Mouse (Mus musculus) embryonic facial prominence, embryonic 15.5 days (tissue): ENCODE measurements around the gene Tiam1. TPM values are rescaled to one million over a fixed set of nuclear protein-coding genes. Genes with fewer than 3 reads are reported as not detected.

Experiments
- ATAC-seq: fragments of 200-750 bp; cut with Nextera tagmentation; 2 replicates; pipeline ENCODE4 v1.8.0; 2017; ENCODE audit warnings: low read depth, moderate TSS enrichment; ENCODE audit not compliant: insufficient number of reproducible peaks, low FRiP score, low TSS enrichment
- H3K27ac ChIP-seq: fragments of 300-500 bp; sonication (generic); replicated peaks from 2 replicates; pipeline ENCODE4 v1.5.1; 2015; ENCODE audit warnings: mild to moderate bottlenecking, inconsistent platforms
- H3K27me3 ChIP-seq: fragments of 300-500 bp; sonication (generic); 2 replicates; pipeline ENCODE4 v1.6.1; 2015; ENCODE audit warnings: inconsistent platforms
- H3K36me3 ChIP-seq: fragments of 300-500 bp; sonication (generic); 2 replicates; pipeline ENCODE4 v1.6.1; 2015; ENCODE audit warnings: mild to moderate bottlenecking, inconsistent platforms
- H3K4me1 ChIP-seq: fragments of 300-500 bp; sonication (generic); 2 replicates; pipeline ENCODE4 v1.6.1; 2015; ENCODE audit warnings: inconsistent platforms
- H3K4me2 ChIP-seq: fragments of 300-500 bp; sonication (generic); replicated peaks from 2 replicates; pipeline ENCODE4 v1.6.1; 2015; ENCODE audit warnings: mild to moderate bottlenecking, inconsistent platforms
- H3K4me3 ChIP-seq: fragments of 300-500 bp; sonication (generic); replicated peaks from 2 replicates; pipeline ENCODE4 v1.5.1; 2015; ENCODE audit warnings: mild to moderate bottlenecking, inconsistent platforms
- H3K9ac ChIP-seq: fragments of 300-500 bp; sonication (generic); 2 replicates; pipeline ENCODE4 v1.6.1; 2015; ENCODE audit warnings: inconsistent platforms
- H3K9me3 ChIP-seq: fragments of 300-500 bp; sonication (generic); replicated peaks from 2 replicates; pipeline ENCODE4 v1.6.1; 2016; ENCODE audit warnings: inconsistent platforms
- WGBS: fragments of 180-500 bp; shearing (Covaris S2); methylation state at CpG from one replicate; pipeline ENCODE4 v1.1.7; 2015; 5-methylcytosine and 5-hydroxymethylcytosine counted together
- polyA plus RNA-seq: library from polyadenylated mRNA; unstranded; fragments of >200 nt; fragmentation: Nextera tagmentation; extraction: Ambion mirVana; gene quantifications from 2 replicates; pipeline ENCODE4 v1.2.1, GENCODE M21; 2015

The Tiam1 gene
- polyA plus RNA-seq, 1 experiment from 2014 or later, result 45.3 TPM

DNA sequence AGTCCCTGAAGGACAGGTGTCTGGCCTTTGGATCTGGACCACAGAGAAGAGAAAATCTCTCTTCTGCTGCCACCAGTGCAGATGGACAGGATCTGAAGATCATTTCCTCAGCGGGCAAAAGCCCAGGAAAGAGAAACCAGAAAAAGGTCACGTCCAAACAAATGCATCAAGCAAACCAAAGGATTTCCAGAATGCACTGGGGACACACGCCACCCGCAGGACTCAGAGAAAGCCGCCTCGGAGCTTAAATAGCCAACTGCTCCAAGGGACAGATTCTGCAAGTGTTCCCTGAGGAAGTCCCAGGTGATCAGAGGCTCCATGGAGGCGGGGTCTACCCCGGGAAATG, 119.9 kb downstream of the Tiam1 start:
- H3K4me3 ChIP-seq, result no peak overlapping the region
- peaks cover 14% of the 10 kb centered on the region for H3K4me1 ChIP-seq
- no peak for ATAC-seq
- no peaks in the 10 kb centered on the region for H3K27me3 ChIP-seq
- 0 out of 2 replicates have a peak, but pooled peaks cover 4% of the 10 kb centered on the region for H3K36me3 ChIP-seq
- no peak overlapping the region for H3K9ac ChIP-seq
- 80% methylated on average over 8 of the region's 8 CpGs for WGBS
- H3K9me3 ChIP-seq, result no peaks in the 10 kb centered on the region
- no peak overlapping the region for H3K4me2 ChIP-seq
- H3K27ac ChIP-seq, result no peak overlapping the region

DNA sequence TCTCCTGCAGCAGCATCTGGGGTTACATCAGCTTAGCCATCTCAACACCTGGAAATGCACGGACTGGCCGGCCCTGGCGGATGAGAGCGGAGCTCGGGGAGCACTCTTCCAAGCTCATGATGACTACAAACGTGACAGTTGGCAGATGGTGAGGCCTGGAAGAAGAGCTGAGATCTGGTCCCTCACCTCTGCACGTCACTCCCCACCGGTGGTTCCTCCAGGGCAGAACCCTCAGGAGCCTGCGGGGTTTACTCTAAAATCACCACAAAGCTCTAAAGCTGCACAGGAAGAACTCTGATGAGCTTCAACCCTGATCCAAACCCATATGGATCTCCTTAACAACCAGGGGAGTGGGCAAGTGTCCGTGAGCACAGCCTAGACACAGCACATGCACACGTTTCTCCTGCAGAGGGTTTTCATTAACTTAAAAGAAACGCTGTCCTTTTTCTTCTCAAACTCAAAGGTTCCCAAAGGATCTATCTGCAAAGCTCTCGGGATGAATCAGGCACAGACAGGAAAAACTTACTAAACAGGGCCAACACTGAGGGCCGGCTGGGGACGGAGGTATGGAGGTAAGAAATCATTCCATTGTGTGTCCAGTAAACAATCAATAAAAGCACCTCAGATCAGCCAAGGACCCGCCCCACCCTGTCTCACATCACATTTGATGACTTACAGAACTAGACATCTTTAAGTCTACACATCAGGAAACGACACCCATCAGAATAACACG, 120.5 kb downstream of the Tiam1 start:
- WGBS, result 47% methylated on average over 18 of the region's 18 CpGs
- Histone ChIP-seq H3K36me3 (0 out of 2 replicates have a peak, but pooled peaks cover 4% of the 10 kb centered on the region), H3K27me3 (no peaks in the 10 kb centered on the region), H3K9ac (no peak overlapping the region), H3K4me1 (peaks cover 20% of the 10 kb centered on the region), H3K4me2 (no peak overlapping the region), H3K9me3 (no peaks in the 10 kb centered on the region), H3K4me3 (no peak overlapping the region), H3K27ac (no peak overlapping the region)
- peak; percentile 40; the same call in 1 of the 2 replicates for ATAC-seq

DNA sequence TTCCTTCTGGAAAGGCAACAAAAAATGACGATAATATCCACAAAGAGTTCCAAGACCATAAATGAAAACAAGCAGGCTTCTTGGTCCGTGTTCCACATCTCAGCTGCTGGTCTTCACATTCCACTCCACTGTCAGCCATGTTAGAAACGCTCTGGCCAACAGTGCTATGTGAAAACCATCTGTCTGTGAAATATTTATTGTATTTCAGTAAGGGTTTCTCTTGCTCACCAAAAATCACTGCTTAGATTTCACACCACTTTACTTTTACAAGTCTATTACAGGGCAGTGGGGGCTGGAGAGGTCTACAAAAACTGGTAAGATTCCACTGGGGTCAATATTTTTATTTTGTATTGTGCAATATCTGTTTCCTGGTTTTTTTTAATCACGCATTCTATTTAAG, 127.5 kb downstream of the Tiam1 start:
- ATAC-seq, result no peak
- Histone ChIP-seq H3K27me3 (no peaks in the 10 kb centered on the region), H3K4me1 (peaks cover 54% of the 10 kb centered on the region), H3K4me3 (no peak overlapping the region), H3K9me3 (no peaks in the 10 kb centered on the region), H3K36me3 (no peaks in the 10 kb centered on the region), H3K4me2 (no peak overlapping the region), H3K27ac (no peak overlapping the region), H3K9ac (no peak overlapping the region)
- 36% methylated on average over 4 of the region's 4 CpGs for whole genome bisulfite sequencing

DNA sequence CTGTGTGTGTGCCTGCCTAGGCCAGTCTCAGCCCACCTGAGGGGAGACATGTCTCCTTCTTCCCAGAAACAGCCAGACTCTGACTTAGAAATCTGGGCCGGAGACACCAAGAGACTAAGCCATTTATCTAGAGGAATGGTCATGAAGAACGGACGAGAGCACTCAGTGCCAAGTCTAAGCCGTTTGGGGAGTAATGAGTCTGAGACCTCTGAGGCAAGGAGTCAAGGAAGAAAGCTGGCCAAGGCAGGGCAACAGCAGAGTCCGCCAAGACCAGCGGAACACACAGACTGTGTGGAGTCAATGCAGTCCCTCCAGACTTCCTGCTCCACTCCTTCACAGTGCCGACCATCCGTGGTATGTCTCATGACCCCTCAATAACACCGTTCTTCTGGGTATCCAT, 129.0 kb downstream of the Tiam1 start:
- Histone ChIP-seq H3K27ac (0 out of 2 replicates have a peak overlapping the region, but pooled peaks have one; percentile 5), H3K9me3 (no peaks in the 10 kb centered on the region), H3K27me3 (no peaks in the 10 kb centered on the region), H3K4me1 (peaks cover 54% of the 10 kb centered on the region), H3K36me3 (no peaks in the 10 kb centered on the region), H3K4me2 (no peak overlapping the region), H3K9ac (no peak overlapping the region), H3K4me3 (no peak overlapping the region)
- no peak for ATAC-seq
- 78% methylated on average over 9 of the region's 9 CpGs for WGBS

DNA sequence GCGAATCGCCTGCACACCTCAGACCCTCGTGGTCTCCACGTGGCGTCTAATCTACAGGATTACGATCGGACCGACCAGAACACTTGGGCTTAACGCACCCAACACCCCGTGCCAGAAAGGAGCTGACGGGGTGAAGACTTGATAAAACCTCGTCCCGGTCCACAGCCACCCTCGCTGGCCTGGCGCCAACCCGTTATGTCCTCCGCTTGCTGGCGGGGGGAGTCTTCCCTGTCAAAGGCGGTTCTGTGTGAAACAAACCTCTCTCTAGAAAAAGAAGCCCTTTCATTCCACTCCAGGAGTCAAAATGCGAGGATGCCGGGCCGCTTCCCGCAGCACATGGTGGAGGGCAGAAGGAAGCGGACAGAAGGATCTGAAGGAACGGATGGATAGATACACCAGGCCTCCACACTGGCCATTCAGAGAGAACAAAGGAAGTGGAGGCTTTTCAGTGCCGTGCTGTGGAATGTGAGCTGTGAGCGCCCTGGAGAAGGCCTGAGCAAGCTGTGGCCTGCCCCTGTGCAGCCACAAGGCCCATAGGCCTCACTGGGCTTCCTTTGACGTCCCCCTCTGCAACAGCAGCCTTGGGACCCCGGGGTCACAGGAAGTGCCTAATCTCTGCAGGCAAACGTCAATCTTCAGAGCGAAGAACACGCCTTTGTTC, 131.9 kb downstream of the Tiam1 start:
- no peak for ATAC-seq
- peaks cover 55% of the 10 kb centered on the region for H3K4me1 ChIP-seq
- H3K4me2 ChIP-seq, result 0 out of 2 replicates have a peak overlapping the region, but pooled peaks have one; percentile 10

DNA sequence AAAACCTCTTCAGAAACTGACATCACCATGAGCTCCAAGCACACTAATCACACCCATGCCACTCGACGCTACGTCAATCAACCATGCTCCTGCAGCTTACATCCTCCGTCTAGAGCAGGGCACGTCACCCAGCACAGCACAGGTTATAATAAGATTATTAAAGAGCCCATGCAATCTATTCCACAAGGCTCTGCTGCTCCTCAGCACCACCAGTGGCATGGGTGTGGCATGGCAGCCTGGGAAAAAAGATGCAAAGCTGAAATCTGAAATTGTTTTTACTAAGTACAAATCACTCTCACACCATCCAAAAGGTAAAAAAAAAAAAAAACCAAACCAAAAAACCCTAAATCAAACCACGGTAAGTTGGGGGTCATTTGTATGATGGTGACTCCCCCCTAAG, 135.1 kb downstream of the Tiam1 start:
- Histone ChIP-seq H3K27ac (0 out of 2 replicates have a peak overlapping the region, but pooled peaks have one; percentile 12), H3K9ac (no peak overlapping the region), H3K27me3 (no peaks in the 10 kb centered on the region), H3K4me1 (peaks cover 33% of the 10 kb centered on the region), H3K4me2 (no peak overlapping the region), H3K9me3 (no peaks in the 10 kb centered on the region), H3K36me3 (no peaks in the 10 kb centered on the region), H3K4me3 (no peak overlapping the region)
- no peak for ATAC-seq
- WGBS, result 65% methylated on average over 6 of the region's 6 CpGs

More for the DNA sequence above, 131.9 kb downstream of the Tiam1 start:
- no peaks in the 10 kb centered on the region for H3K9me3 ChIP-seq
- peak overlapping the region; percentile 34 for H3K27ac ChIP-seq
- 58% methylated on average over 32 of the region's 32 CpGs for WGBS
- H3K4me3 ChIP-seq, result no peak overlapping the region
- no peaks in the 10 kb centered on the region for H3K36me3 ChIP-seq
- no peaks in the 10 kb centered on the region for H3K27me3 ChIP-seq
- H3K9ac ChIP-seq, result no peak overlapping the region

DNA sequence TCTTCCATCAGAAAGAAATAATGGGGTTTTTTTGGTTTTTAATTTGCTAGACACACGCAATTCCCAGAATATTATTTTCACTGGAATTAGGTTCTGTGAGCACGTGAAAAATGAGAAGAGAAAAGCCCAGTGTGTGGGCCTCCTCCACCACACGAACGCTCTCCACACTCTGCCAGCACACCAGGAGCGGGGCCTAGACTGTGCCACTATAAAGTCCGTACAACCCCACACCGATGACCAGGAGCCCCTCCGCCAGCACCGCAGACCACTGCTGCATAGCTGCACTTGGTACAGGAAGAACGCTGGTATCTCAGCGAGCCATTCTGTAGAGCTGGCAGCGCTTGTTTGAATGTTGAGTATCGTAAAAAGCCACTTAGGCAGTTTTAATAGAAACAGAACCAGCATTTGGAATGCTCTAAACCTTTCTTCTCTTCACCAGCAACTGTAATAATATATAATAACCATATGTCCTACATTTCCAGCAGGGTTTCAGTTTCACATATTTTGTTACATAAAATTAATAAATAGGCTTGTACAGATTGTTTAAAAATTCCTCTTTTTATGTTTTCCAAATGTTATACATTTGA, 136.1 kb downstream of the Tiam1 start:
- no peaks in the 10 kb centered on the region for H3K9me3 ChIP-seq
- H3K4me3 ChIP-seq, result no peak overlapping the region
- no peak overlapping the region for H3K9ac ChIP-seq
- peak; percentile 53; the same call in 1 of the 2 replicates for ATAC-seq
- H3K27me3 ChIP-seq, result no peaks in the 10 kb centered on the region
- peak overlapping the region; percentile 56; the same call in 1 of the 2 replicates for H3K27ac ChIP-seq
- H3K4me1 ChIP-seq, result peaks cover 32% of the 10 kb centered on the region
- H3K36me3 ChIP-seq, result no peaks in the 10 kb centered on the region
- peak overlapping the region; percentile 3; the same call in 1 of the 2 replicates for H3K4me2 ChIP-seq
- WGBS, result 48% methylated on average over 13 of the region's 13 CpGs

DNA sequence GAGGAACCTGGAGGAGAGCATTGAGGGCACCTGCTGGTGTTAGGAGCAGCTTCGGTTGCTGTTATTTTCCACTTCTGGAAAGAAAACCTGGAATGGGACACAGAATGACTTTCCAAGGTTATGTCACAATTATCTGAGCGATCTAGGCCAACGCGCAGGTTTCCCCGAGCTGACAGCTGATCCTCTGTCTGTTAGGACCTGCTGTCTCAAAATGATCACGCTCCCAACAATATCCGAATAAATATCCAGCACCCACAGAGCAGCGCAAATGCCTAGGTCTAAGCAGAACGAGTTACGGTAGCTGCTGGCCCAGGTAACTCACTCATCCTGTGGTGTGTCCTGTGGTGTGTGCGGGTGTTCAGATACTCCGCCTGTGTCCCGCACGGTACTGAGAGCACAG, 140.0 kb downstream of the Tiam1 start:
- Histone ChIP-seq H3K36me3 (no peaks in the 10 kb centered on the region), H3K9me3 (no peaks in the 10 kb centered on the region), H3K4me3 (no peak overlapping the region), H3K9ac (no peak overlapping the region), H3K27ac (no peak overlapping the region), H3K27me3 (no peaks in the 10 kb centered on the region), H3K4me1 (peaks cover 11% of the 10 kb centered on the region), H3K4me2 (no peak overlapping the region)
- no peak for ATAC-seq
- 94% methylated on average over 14 of the region's 14 CpGs for WGBS

DNA sequence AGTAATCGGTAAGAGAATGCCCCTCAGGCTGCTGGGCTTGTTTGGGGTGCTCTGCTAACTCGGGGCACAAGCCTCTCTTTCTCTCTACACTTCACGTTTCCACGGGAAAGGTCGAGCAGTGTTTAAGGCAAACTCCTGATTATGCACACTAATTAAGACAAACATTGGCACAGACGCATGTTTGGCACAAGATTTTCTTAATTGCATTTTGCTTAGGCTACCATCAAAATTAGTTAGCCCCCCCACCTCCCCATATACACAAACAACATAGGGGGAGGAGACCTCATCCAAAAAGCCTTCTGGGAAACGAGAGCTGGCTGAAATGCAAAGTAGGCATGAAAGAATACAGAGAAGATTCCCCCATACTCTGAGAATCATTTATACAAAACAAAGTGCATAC, 148.4 kb downstream of the Tiam1 start:
- H3K36me3 ChIP-seq, result no peaks in the 10 kb centered on the region

DNA sequence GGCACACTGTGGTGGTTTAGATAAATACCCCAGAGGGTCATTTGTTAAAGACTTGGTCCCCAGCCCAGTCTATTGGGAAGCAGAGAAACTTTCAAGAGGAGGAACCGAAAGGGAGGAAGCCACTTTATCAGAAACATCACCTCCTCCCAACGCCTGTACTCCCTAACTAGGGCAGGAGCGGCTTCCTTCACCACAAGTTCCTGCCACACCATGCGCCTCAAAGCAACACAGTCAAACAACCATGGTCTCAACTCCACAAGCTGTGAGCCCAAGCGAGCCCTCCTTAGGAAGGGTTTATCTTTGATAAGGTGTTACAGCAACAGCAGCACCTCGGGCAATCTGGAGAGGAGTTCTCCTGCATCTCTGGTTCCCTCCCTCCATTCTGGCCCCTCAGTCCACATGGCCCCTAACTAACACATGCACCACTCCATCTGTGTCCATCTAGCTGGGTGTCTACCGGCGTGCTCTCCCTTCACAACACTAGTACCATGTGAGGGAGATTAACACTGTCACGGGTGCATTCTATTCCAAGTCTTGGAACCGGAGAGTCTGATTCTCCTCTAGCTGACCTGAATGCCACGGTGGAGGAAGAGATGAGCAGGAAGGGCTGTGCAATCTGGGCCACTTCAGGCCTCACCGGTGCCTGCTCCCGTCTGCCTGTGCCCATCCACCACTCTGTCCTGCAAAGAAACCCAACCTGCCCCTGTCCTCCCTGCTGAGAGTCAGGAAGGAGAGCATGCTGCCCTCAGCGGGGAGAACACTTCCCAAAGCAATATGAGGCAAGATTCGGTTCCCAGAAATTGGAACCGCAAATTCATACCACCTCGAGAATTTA, 149.4 kb downstream of the Tiam1 start:
- no peak overlapping the region for H3K27ac ChIP-seq
- H3K9ac ChIP-seq, result no peak overlapping the region
- ATAC-seq, result no peak
- 72% methylated on average over 17 of the region's 17 CpGs for WGBS
- H3K27me3 ChIP-seq, result no peaks in the 10 kb centered on the region
- H3K9me3 ChIP-seq, result no peaks in the 10 kb centered on the region
- peaks cover 48% of the 10 kb centered on the region for H3K4me1 ChIP-seq
- no peak overlapping the region for H3K4me3 ChIP-seq
- no peak overlapping the region for H3K4me2 ChIP-seq
- no peaks in the 10 kb centered on the region for H3K36me3 ChIP-seq

More for the DNA sequence above, 148.4 kb downstream of the Tiam1 start:
- Histone ChIP-seq H3K9me3 (no peaks in the 10 kb centered on the region), H3K4me3 (no peak overlapping the region), H3K4me2 (no peak overlapping the region), H3K27me3 (no peaks in the 10 kb centered on the region), H3K9ac (no peak overlapping the region), H3K27ac (no peak overlapping the region), H3K4me1 (peaks cover 42% of the 10 kb centered on the region)
- ATAC-seq, result no peak
- 44% methylated on average over 7 of the region's 7 CpGs for WGBS

DNA sequence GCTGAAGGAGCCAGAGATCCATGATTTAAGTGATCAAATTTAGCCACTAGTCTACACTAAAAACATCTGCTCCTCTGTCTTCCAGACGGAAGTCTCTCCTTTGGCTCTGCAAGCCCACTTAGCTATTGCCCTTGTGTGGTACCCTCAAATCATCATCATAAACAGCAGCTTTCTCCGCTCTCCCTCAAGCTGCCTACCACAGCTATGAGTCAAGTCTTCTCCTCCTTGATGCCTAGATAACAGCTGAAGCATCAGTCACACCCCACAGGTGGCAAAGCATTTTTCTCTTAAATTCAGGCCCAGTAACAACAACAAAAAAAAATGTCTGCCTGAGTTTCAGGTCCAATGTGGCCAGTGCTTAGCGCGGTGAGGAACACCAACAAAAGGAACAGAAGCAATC, 150.1 kb downstream of the Tiam1 start:
- Histone ChIP-seq H3K4me1 (peaks cover 48% of the 10 kb centered on the region), H3K4me2 (no peak overlapping the region), H3K27me3 (no peaks in the 10 kb centered on the region), H3K9me3 (no peaks in the 10 kb centered on the region), H3K27ac (no peak overlapping the region), H3K36me3 (no peaks in the 10 kb centered on the region), H3K9ac (no peak overlapping the region), H3K4me3 (no peak overlapping the region)
- no peak for ATAC-seq
- WGBS, result 88% methylated on average over 4 of the region's 4 CpGs
